Mouse (Mus musculus): ENCODE measurements around the gene Pnliprp1. TPM values are rescaled to one million over a fixed set of nuclear protein-coding genes. Genes with fewer than 3 reads are reported as not detected.
A peak's percentile ranks its signal among the peaks of the same experiment; 100 is the strongest.

Pnliprp1 gene
- polyA plus RNA-seq, 1 experiment from 2014 or later, result 0.77 TPM

DNA sequence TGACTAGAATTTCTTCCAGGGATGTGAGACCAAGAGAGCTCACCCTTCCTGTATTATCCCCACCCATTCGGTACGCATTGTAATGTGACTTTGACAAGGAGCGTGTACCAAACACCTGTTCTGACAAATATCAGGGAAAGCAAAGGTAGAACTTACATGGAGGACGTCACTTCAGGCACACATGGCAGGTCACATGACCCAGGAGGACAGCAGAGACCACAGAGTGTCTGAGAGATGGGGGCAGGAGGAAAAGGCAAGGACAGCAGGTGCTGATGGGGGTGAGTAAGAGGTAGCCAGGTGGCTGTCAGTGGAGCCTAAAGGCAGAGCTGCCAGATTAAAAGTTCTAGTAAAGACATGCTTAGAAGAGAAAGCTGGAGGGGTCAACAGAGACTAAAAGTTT, 14.0 kb downstream of the Pnliprp1 start:
- Histone ChIP-seq H3K27ac (no peak overlapping the region), H3K27me3 (no peaks in the 10 kb centered on the region), H3K4me3 (no peak overlapping the region), H3K36me3 (no peaks in the 10 kb centered on the region), H3K9me3 (no peaks in the 10 kb centered on the region), H3K9ac (no peak overlapping the region), H3K4me2 (no peak overlapping the region), H3K4me1 (no peaks in the 10 kb centered on the region)
- no peak for ATAC-seq (ENCODE audit: borderline replicate concordance, extremely low read depth, low FRiP score, low TSS enrichment)
- WGBS, result 80% methylated on average over 4 of the region's 4 CpGs

DNA sequence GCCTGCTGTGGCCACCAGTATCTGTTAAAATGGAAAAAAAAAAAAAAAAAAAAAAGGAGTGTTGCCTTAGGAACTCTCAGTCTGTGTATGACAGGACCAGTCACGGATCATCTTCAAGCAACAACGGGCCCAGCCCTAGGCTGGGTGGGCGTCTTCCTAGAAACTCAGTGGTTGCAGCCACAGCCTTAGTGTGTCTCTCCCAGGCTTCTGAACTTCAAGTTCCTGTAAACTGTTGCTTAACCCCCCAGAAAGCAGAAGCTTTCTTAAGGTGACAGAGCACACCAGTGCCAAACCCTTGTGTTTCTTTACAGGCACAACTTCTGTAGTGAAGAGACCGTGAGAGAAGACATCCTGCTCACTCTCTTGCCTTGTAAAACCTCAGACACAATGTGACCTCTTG, 15.0 kb downstream of the Pnliprp1 start:
- no peak overlapping the region for H3K9ac ChIP-seq
- no peaks in the 10 kb centered on the region for H3K27me3 ChIP-seq
- H3K27ac ChIP-seq, result no peak overlapping the region
- H3K9me3 ChIP-seq, result no peaks in the 10 kb centered on the region
- H3K4me2 ChIP-seq, result no peak overlapping the region
- ATAC-seq (ENCODE audit: borderline replicate concordance, extremely low read depth, low FRiP score, low TSS enrichment), result no peak
- no peaks in the 10 kb centered on the region for H3K4me1 ChIP-seq
- no peak overlapping the region for H3K4me3 ChIP-seq
- WGBS, result 50% methylated on average over 4 of the region's 4 CpGs
- H3K36me3 ChIP-seq, result no peaks in the 10 kb centered on the region

- Histone ChIP-seq H3K4me3 (no peak overlapping the region), H3K27me3 (no peaks in the 10 kb centered on the region), H3K9ac (no peak overlapping the region), H3K9me3 (no peaks in the 10 kb centered on the region), H3K4me1 (no peaks in the 10 kb centered on the region), H3K36me3 (no peaks in the 10 kb centered on the region), H3K4me2 (no peak overlapping the region), H3K27ac (no peak overlapping the region)
- WGBS, result 75% methylated on average over 9 of the region's 9 CpGs
- no peak for ATAC-seq (ENCODE audit: borderline replicate concordance, extremely low read depth, low FRiP score, low TSS enrichment)
These were observed 18.9 kb downstream of the Pnliprp1 start for GRCm38 (mm10) chr19:58747498-58748000.

GRCm38 (mm10) chr19:58750822-58751221, 22.1 kb downstream of the Pnliprp1 start:
- Histone ChIP-seq H3K9ac (no peak overlapping the region), H3K27me3 (no peaks in the 10 kb centered on the region), H3K36me3 (no peaks in the 10 kb centered on the region), H3K4me1 (no peaks in the 10 kb centered on the region), H3K9me3 (no peaks in the 10 kb centered on the region), H3K4me2 (no peak overlapping the region), H3K4me3 (no peak overlapping the region), H3K27ac (no peak overlapping the region)
- 57% methylated on average over 2 of the region's 2 CpGs for WGBS
- no peak for ATAC-seq (ENCODE audit: borderline replicate concordance, extremely low read depth, low FRiP score, low TSS enrichment)

DNA sequence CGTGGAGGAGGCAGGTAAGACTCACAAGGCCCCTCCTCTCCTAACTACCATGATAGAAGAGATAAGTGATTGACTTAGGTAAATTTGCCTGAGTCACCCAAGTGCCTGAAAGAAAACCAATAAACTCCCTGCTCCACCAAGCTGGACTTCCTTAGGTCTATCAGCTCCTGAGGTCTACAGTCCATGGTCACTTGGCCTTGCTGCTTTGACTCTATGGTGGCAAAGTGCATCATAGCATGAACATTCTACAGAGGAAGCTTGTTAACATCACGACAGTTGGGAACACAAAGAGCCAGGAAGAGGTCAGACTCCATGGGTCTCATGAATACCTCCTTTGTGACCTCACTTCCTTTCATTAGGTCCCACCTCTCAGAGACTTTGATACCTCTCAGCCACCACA, 22.8 kb downstream of the Pnliprp1 start:
- Histone ChIP-seq H3K9ac (no peak overlapping the region), H3K4me1 (no peaks in the 10 kb centered on the region), H3K27ac (no peak overlapping the region), H3K4me3 (no peak overlapping the region), H3K9me3 (no peaks in the 10 kb centered on the region), H3K36me3 (no peaks in the 10 kb centered on the region), H3K4me2 (no peak overlapping the region), H3K27me3 (no peaks in the 10 kb centered on the region)
- no peak for ATAC-seq (ENCODE audit: borderline replicate concordance, extremely low read depth, low FRiP score, low TSS enrichment)
- 56% methylated on average over 2 of the region's 2 CpGs for whole genome bisulfite sequencing

DNA sequence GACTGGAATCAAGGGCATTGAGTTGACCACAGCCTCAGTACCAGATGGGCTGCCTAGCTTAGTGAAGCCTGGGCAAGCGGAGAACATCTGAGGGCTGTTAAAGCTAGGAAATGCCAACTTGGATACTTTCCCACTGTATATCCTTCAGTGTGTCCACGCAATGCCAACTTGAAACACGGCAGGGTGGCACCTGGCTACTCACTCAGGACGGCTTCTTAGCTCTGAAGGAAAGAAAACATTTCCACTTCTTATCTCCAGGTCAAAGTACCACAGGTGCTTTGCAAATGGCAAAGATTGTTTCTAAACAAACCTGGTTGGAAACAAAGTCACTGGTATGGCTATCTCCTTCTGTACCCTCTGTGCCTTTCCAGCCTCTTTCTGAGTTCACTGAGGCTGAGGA, 30.2 kb downstream of the Pnliprp1 start:
- Histone ChIP-seq H3K27ac (no peak overlapping the region), H3K4me1 (no peaks in the 10 kb centered on the region), H3K4me3 (no peak overlapping the region), H3K4me2 (no peak overlapping the region), H3K27me3 (0 out of 2 replicates have a peak, but pooled peaks cover 4% of the 10 kb centered on the region), H3K9me3 (no peaks in the 10 kb centered on the region), H3K36me3 (no peaks in the 10 kb centered on the region), H3K9ac (no peak overlapping the region)
- no peak for ATAC-seq (ENCODE audit: borderline replicate concordance, extremely low read depth, low FRiP score, low TSS enrichment)
- WGBS, result 67% methylated on average over 4 of the region's 4 CpGs

- WGBS, result 37% methylated on average over 9 of the region's 9 CpGs
- Histone ChIP-seq H3K9ac (no peak within 1 kb of the TSS), H3K27me3 (0 out of 2 replicates have a peak, but pooled peaks cover 4% of the 10 kb centered on the region), H3K27ac (no peak within 1 kb of the TSS), H3K4me1 (no peaks in the 10 kb centered on the region), H3K36me3 (no peaks in the 10 kb centered on the region), H3K4me2 (no peak within 1 kb of the TSS), H3K4me3 (no peak within 1 kb of the TSS), H3K9me3 (no peaks in the 10 kb centered on the region)
- peak; percentile 85 for ATAC-seq (ENCODE audit: borderline replicate concordance, extremely low read depth, low FRiP score, low TSS enrichment)
These were observed 30.7 kb downstream of the Pnliprp1 start, which contains the start of gene Pnliprp2 for GRCm38 (mm10) chr19:58759423-58759822. TSS of gene Pnliprp2 (plus strand) at chr19:58759719.

GRCm38 (mm10) chr19:58762316-58762715, 33.6 kb downstream of the Pnliprp1 start:
- H3K27ac ChIP-seq, result no peak overlapping the region
- peak; percentile 70 for ATAC-seq (ENCODE audit: borderline replicate concordance, extremely low read depth, low FRiP score, low TSS enrichment)
- no peak overlapping the region for H3K9ac ChIP-seq
- H3K4me2 ChIP-seq, result no peak overlapping the region
- H3K9me3 ChIP-seq, result no peaks in the 10 kb centered on the region
- 33% methylated on average over 6 of the region's 6 CpGs for WGBS
- no peaks in the 10 kb centered on the region for H3K4me1 ChIP-seq
- 0 out of 2 replicates have a peak, but pooled peaks cover 4% of the 10 kb centered on the region for H3K27me3 ChIP-seq
- no peak overlapping the region for H3K4me3 ChIP-seq
- H3K36me3 ChIP-seq, result no peaks in the 10 kb centered on the region

- 0 out of 2 replicates have a peak, but pooled peaks cover 4% of the 10 kb centered on the region for H3K27me3 ChIP-seq
- no peak overlapping the region for H3K9ac ChIP-seq
- no peaks in the 10 kb centered on the region for H3K9me3 ChIP-seq
- H3K4me3 ChIP-seq, result no peak overlapping the region
- ATAC-seq (ENCODE audit: borderline replicate concordance, extremely low read depth, low FRiP score, low TSS enrichment), result peak; percentile 69; the same call in 1 of the 2 replicates
- no peak overlapping the region for H3K27ac ChIP-seq
- H3K4me2 ChIP-seq, result no peak overlapping the region
- 14% methylated on average over 12 of the region's 12 CpGs for WGBS
- H3K4me1 ChIP-seq, result no peaks in the 10 kb centered on the region
- H3K36me3 ChIP-seq, result no peaks in the 10 kb centered on the region
These were observed 34.3 kb downstream of the Pnliprp1 start for GRCm38 (mm10) chr19:58762848-58763541.

DNA sequence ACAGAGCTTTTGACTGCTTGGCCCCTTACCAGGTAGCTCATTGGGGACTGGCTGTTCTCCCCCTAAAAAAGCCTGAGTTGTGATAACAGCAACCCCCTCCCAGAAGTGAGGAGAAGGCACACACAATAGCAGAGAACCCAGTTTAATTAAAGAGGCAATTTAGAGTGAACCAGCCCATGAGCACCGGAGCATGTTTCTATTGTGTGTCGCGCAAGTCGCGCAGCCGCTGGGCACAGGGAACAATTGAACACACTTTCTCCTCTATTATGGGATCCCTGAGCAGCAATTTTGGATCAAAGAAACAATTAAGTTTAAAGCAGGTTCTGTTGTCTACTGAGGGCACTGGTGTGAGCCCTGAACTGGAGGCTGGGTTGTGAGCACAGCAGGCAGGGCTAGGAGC, 38.6 kb downstream of the Pnliprp1 start:
- Histone ChIP-seq H3K4me2 (no peak overlapping the region), H3K27ac (no peak overlapping the region), H3K27me3 (0 out of 2 replicates have a peak, but pooled peaks cover under 1% of the 10 kb centered on the region), H3K4me1 (no peaks in the 10 kb centered on the region), H3K4me3 (no peak overlapping the region), H3K9me3 (no peaks in the 10 kb centered on the region), H3K36me3 (no peaks in the 10 kb centered on the region), H3K9ac (no peak overlapping the region)
- no peak for ATAC-seq (ENCODE audit: borderline replicate concordance, extremely low read depth, low FRiP score, low TSS enrichment)
- WGBS, result 94% methylated on average over 6 of the region's 6 CpGs

DNA sequence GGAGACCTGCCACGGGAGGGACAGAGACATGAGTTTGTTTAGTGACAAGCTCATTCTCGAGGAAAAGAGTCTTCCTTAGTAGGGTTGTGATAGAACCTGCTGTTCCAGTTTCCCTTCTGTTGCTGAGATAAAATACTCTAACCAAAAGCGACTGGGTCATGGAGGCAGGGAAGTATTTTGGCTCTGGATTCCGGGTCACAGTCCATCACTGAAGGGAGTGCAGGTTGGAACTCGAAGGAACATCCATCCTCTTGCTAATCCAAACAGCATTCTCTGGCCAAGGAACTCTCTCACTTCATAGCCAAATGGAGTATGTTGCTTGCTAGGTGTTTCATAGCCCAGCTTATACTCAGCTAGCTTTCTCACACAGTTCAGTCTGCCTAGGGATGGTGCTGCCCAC, 47.8 kb downstream of the Pnliprp1 start:
- H3K27me3 ChIP-seq, result no peaks in the 10 kb centered on the region
- WGBS, result 47% methylated on average over 5 of the region's 5 CpGs
- no peak for ATAC-seq (ENCODE audit: borderline replicate concordance, extremely low read depth, low FRiP score, low TSS enrichment)
- no peak overlapping the region for H3K9ac ChIP-seq
- H3K36me3 ChIP-seq, result no peaks in the 10 kb centered on the region
- no peak overlapping the region for H3K27ac ChIP-seq
- H3K4me1 ChIP-seq, result no peaks in the 10 kb centered on the region
- no peak overlapping the region for H3K4me2 ChIP-seq
- no peaks in the 10 kb centered on the region for H3K9me3 ChIP-seq
- no peak overlapping the region for H3K4me3 ChIP-seq

GRCm38 (mm10) chr19:58781566-58781965, 52.9 kb downstream of the Pnliprp1 start:
- Histone ChIP-seq H3K4me2 (no peak overlapping the region), H3K9ac (no peak overlapping the region), H3K27ac (no peak overlapping the region), H3K27me3 (no peaks in the 10 kb centered on the region), H3K9me3 (no peaks in the 10 kb centered on the region), H3K36me3 (no peaks in the 10 kb centered on the region), H3K4me1 (no peaks in the 10 kb centered on the region), H3K4me3 (no peak overlapping the region)
- 76% methylated on average over 4 of the region's 4 CpGs for WGBS
- ATAC-seq (ENCODE audit: borderline replicate concordance, extremely low read depth, low FRiP score, low TSS enrichment), result no peak
